10 mouse cellular contexts compared by ENCODE assay signal in genomic region chr2:80275136-80275535, GRCm38 (mm10). TPM values are rescaled to one million over a fixed set of nuclear protein-coding genes. Genes with fewer than 3 reads are reported as not detected.
DNase-seq lines count a peak whose midpoint lies in the region; ATAC-seq lines count a peak whose summit lies in the region.
"Had no signal": no experiment of that assay in that cellular context is flagged by ENCODE, and none has a peak within 500 bp of the region (broad histone marks: within the 10 kb centered on the region; RNA-seq: fewer than 3 reads in every experiment).

No protein-coding gene starts in this region.

- no peaks in the 10 kb centered on the region for H3K27me3 ChIP-seq in kidney, embryonic 14.5 days (ENCODE audit: control insufficient read depth, insufficient read depth, low read length)
- H3K27me3 ChIP-seq in kidney, embryonic 15.5 days = no peaks in the 10 kb centered on the region

- H3K9me3 ChIP-seq in kidney, embryonic 14.5 days (ENCODE audit: control insufficient read depth, low read length) = no peaks in the 10 kb centered on the region
- no peaks in the 10 kb centered on the region for H3K9me3 ChIP-seq in kidney, embryonic 15.5 days (replicated peaks)

- peak; percentile 43 for DNase-seq in CD4-positive, CD25-positive, alpha-beta regulatory T cell, adult 2 months (ENCODE audit: low read depth, low spot score)
- peak; percentile 22 for DNase-seq in WW6 (ENCODE audit: low read depth, low spot score)
- peak; percentile 26 for DNase-seq in fibroblast of lung, adult 2 months (ENCODE audit: low read depth)
- no peak for DNase-seq in gastrocnemius, postnatal 14 days

- WGBS in kidney, embryonic 14.5 days = 39% methylated on average over 2 of the region's 2 CpGs
- 58% methylated on average over 2 of the region's 2 CpGs for WGBS in kidney, embryonic 15.5 days

- no peaks in the 10 kb centered on the region for H3K4me1 ChIP-seq in kidney, embryonic 14.5 days (ENCODE audit: control insufficient read depth, insufficient read depth, low read length)
- no peaks in the 10 kb centered on the region for H3K4me1 ChIP-seq in kidney, embryonic 15.5 days

- no peak overlapping the region for H3K27ac ChIP-seq in kidney, embryonic 14.5 days (ENCODE audit: low read depth, low read length)
- no peak overlapping the region for H3K27ac ChIP-seq in kidney, embryonic 15.5 days

- ATAC-seq in CD4-positive, CD25-positive, alpha-beta regulatory T cell, adult 4 months = no peak
- peak; percentile 43; the same call in 1 of the 2 replicates for ATAC-seq in kidney, embryonic 14.5 days (ENCODE audit: low FRiP score, low TSS enrichment)
- no peak for ATAC-seq in kidney, embryonic 15.5 days (replicated peaks; ENCODE audit: low FRiP score)
- ATAC-seq in megakaryocyte progenitor cell, adult 5-6 weeks (replicated peaks; ENCODE audit: poor library complexity) = peak; percentile 84

- no peaks in the 10 kb centered on the region for H3K36me3 ChIP-seq in kidney, embryonic 14.5 days (ENCODE audit: control insufficient read depth, insufficient read depth, low read length)
- H3K36me3 ChIP-seq in kidney, embryonic 15.5 days = no peaks in the 10 kb centered on the region

- H3K4me2 ChIP-seq in kidney, embryonic 14.5 days (replicated peaks; ENCODE audit: low read depth, low read length) = no peak overlapping the region
- H3K4me2 ChIP-seq in kidney, embryonic 15.5 days = no peak overlapping the region

- no peak overlapping the region for H3K4me3 ChIP-seq in kidney, embryonic 14.5 days (ENCODE audit: low read length)
- H3K4me3 ChIP-seq in kidney, embryonic 15.5 days (replicated peaks) = no peak overlapping the region

- no peak overlapping the region for H3K9ac ChIP-seq in kidney, embryonic 14.5 days (ENCODE audit: low read depth, low read length)
- H3K9ac ChIP-seq in kidney, embryonic 15.5 days = no peak overlapping the region

- intact Hi-C loops in gastrocnemius, postnatal 14 days (cut with DNase I; ENCODE audit: low total_unique reads) = no loop called here

RNA-seq across cellular contexts. Expression of gene Prdx6b, which starts 17.1 kb away (rescaled TPM):
- not detected for polyA plus RNA-seq in CD4-positive, CD25-positive, alpha-beta regulatory T cell, adult 4 months (2017; shearing (Covaris generic))
- not detected in 2 replicates for polyA plus RNA-seq in kidney, embryonic 14.5 days (2014; fragmentation: Nextera tagmentation; extraction: Ambion mirVana)
- polyA plus RNA-seq in kidney, embryonic 15.5 days (2015; fragmentation: Nextera tagmentation; extraction: Ambion mirVana) = not detected in 2 replicates
- total RNA-seq in megakaryocyte progenitor cell, adult 5-6 weeks (2015) = not detected in 2 replicates
- total RNA-seq in megakaryocyte progenitor cell, adult 5-6 weeks (2017) = not detected in 2 replicates
- not detected for total RNA-seq in gastrocnemius, postnatal 14 days (2021)
- polyA plus RNA-seq: frontal cortex, adult 2 months; liver, embryonic 16.5 days had no signal

RNA-seq across cellular contexts. Expression of gene Dnajc10, which starts 40.1 kb away (rescaled TPM):
- 10 to 100 TPM; 41.4 to 48.8 TPM for polyA plus RNA-seq in CD4-positive, CD25-positive, alpha-beta regulatory T cell, adult 4 months (2017; shearing (Covaris generic))
- polyA plus RNA-seq in kidney, embryonic 14.5 days (2014; fragmentation: Nextera tagmentation; extraction: Ambion mirVana) = 67.7 and 105 TPM in 2 replicates
- 87.9 and 88.4 TPM in 2 replicates for polyA plus RNA-seq in kidney, embryonic 15.5 days (2015; fragmentation: Nextera tagmentation; extraction: Ambion mirVana)
- total RNA-seq in megakaryocyte progenitor cell, adult 5-6 weeks (2015) = 106 and 111 TPM in 2 replicates
- total RNA-seq in megakaryocyte progenitor cell, adult 5-6 weeks (2017) = 118 and 123 TPM in 2 replicates
- total RNA-seq in gastrocnemius, postnatal 14 days (2021) = 10 to 100 TPM; 21.9 to 23.4 TPM

Comparison
In these comparisons a context has a peak if more than half of its experiments do, and no peak if none do; other contexts are left out.
1. ATAC-seq: peak in kidney, embryonic 14.5 days (single experiment) and megakaryocyte progenitor cell, adult 5-6 weeks (single experiment); none in CD4-positive, CD25-positive, alpha-beta regulatory T cell, adult 4 months (single experiment) and kidney, embryonic 15.5 days (single experiment).